Mouse (Mus musculus) cortical plate, adult 2 months (tissue): ENCODE results near the gene Hacd3. TPM values are rescaled to one million over a fixed set of nuclear protein-coding genes. Genes with fewer than 3 reads are reported as not detected.
A peak's percentile ranks its signal among the peaks of the same experiment; 100 is the strongest.
"Not testable (repeated sequence)": the region's sequence is repeated elsewhere in the genome, so short reads cannot be mapped to it uniquely, and the experiment has no call there.

Experiments used
- H3K27ac ChIP-seq: fragments of 200-500 bp; 2 replicates; pipeline ENCODE4 v1.5.1; 2012; ENCODE audit warnings: low read length, control low read depth, inconsistent platforms; ENCODE audit not compliant: insufficient read depth
- H3K4me1 ChIP-seq: fragments of 200-500 bp; 2 replicates; pipeline ENCODE4 v1.6.1; 2011; ENCODE audit warnings: low read length; ENCODE audit not compliant: control insufficient read depth, insufficient read depth
- H3K4me3 ChIP-seq: fragments of 200-500 bp; 2 replicates; pipeline ENCODE4 v1.5.1; 2011; ENCODE audit warnings: mild to moderate bottlenecking, low read length, control low read depth; ENCODE audit not compliant: insufficient read depth
- CTCF ChIP-seq: fragments of 200-500 bp; IDR thresholded peaks from 2 replicates; pipeline ENCODE4 v1.5.1; 2011; ENCODE audit warnings: mild to moderate bottlenecking, control low read depth, low read length; ENCODE audit not compliant: insufficient read depth; ENCODE audit errors: extremely low read depth
- POLR2A ChIP-seq: fragments of 200-500 bp; IDR thresholded peaks from 2 replicates; pipeline ENCODE4 v1.6.1; 2011; ENCODE audit warnings: mild to moderate bottlenecking, low read length, control low read depth; ENCODE audit not compliant: insufficient read depth; ENCODE audit errors: extremely low read depth
- polyA plus RNA-seq: library from polyadenylated mRNA; depleted of rRNA; stranded (reverse); fragments of >200 nt; gene quantifications from 2 replicates; pipeline ENCODE4 v1.2.3, GENCODE M21; 2012

Hacd3 gene
- polyA plus RNA-seq, 1 experiment, result 138 TPM

DNA sequence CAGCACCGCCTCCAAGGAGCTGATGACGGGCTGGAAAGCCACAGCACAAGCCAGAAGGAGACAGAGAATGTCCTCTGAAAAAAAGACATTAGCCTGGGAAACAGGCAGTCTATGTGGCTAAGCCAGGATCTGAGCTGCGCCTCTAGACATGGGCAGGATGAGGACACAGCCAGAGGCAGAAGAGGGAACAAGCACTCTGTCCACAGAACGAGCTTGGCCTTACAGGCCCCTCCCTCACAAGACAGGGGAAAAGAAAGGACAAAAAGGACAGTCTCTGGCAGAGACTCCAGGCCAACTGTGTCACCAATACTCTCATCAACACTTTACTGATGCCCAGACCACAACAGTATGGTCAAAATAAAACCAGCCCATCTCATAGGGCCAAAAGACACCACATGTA is 20.0 kb downstream of the Hacd3 start:
- H3K4me1 ChIP-seq, result peaks cover under 1% of the 10 kb centered on the region; the same call in 1 of the 2 replicates
- no peak overlapping the region for H3K4me3 ChIP-seq
- no peak overlapping the region for H3K27ac ChIP-seq
- TF ChIP-seq CTCF (no peak), POLR2A (no peak)

DNA sequence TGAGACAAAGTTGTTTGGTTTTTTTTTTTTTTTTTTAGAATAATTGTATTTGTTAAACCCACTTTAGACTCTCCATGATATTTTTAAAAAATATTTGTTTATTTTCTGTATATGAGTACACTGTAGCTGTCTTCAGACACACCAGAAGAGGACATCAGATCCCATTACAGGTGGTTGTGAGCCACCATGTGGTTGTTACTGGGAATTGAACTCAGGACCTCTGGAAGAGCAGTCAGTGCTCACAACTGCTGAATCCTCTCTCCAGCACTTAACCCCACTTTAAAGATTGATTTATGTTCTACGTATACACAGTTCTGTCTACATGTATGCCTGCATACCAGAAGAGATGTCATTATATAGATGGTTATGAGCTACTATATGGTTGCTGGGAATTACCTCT is 26.0 kb downstream of the Hacd3 start:
- not testable (repeated sequence) for H3K4me1 ChIP-seq, H3K4me3 ChIP-seq, H3K27ac ChIP-seq

- H3K4me1 ChIP-seq, result peaks cover 2% of the 10 kb centered on the region; the same call in 1 of the 2 replicates
- H3K4me3 ChIP-seq, result no peak overlapping the region
- TF ChIP-seq POLR2A (no peak), CTCF (no peak)
- no peak overlapping the region for H3K27ac ChIP-seq
Measured at GRCm38 (mm10) chr9:64990291-64990690, 31.2 kb downstream of the Hacd3 start.

DNA sequence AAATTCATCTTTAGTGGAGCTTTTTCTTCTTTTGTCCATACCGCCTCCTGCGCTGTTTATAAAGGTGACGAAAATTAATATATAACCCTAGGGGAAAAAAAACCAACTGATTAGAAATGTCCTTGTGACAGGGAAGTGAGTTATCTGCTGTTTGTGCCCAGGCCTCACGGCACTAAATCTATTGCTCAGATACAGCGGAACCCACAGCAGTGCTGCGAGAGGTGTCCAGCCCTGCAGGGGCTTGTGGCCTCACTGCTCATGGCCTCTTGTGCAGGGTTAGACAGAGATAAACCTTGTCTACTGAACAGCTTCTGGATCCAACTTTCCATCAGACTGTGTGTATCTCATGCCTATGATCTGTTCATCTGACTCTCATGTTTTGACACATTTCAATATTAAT is 33.0 kb downstream of the Hacd3 start:
- Histone ChIP-seq H3K27ac (no peak overlapping the region), H3K4me3 (no peak overlapping the region), H3K4me1 (peaks cover 2% of the 10 kb centered on the region; the same call in 1 of the 2 replicates)
- TF ChIP-seq POLR2A, result no peak
- no peak for TF ChIP-seq CTCF

- Histone ChIP-seq H3K4me1 (peaks cover 2% of the 10 kb centered on the region; the same call in 1 of the 2 replicates), H3K27ac (no peak overlapping the region), H3K4me3 (no peak overlapping the region)
- no peak for TF ChIP-seq POLR2A
- TF ChIP-seq CTCF, result no peak
Measured at GRCm38 (mm10) chr9:64987651-64988050, 33.8 kb downstream of the Hacd3 start.

GRCm38 (mm10) chr9:64985807-64986206 is 35.7 kb downstream of the Hacd3 start:
- H3K27ac ChIP-seq, result no peak overlapping the region
- TF ChIP-seq POLR2A, result no peak
- TF ChIP-seq CTCF, result no peak
- H3K4me1 ChIP-seq, result peaks cover 2% of the 10 kb centered on the region; the same call in 1 of the 2 replicates
- no peak overlapping the region for H3K4me3 ChIP-seq

DNA sequence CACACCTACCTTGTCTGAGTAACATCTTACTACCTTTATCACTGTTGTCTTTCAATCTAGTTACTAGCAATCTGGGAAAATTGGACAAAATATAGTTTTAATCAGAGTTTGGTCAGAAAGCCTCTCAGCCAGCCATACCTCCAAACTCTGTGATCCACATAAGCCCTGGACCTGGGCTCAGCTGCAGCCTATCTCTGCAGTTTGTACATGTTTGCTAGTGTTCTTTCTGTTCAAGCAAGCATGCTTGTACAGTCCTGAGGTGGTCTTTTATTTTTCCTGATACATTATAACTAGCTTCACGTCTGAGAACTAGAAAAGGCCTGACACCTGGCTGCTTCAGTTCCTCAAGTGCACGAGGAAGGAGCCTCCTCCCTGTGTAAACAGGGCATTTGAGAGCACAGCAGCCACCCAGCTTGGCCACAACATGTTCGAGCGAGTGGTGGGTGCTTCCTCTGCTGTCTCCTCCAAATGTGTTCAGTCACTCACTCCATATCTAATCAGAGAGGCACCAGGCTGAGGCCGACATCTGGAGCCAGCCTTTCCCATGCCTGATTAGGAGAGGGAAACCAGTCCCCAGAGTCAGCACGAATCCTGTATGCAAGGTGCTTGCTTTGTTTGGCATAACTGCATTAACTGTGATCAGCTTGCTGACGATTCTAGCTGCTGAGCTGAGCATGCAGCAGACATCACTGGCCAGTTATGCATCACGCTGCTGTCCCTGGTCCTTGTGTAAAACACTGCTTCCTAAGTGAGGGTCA is 36.3 kb downstream of the Hacd3 start:
- Histone ChIP-seq H3K27ac (no peak overlapping the region), H3K4me1 (peaks cover 2% of the 10 kb centered on the region; the same call in 1 of the 2 replicates)
- TF ChIP-seq POLR2A, result no peak
- no peak for TF ChIP-seq CTCF

DNA sequence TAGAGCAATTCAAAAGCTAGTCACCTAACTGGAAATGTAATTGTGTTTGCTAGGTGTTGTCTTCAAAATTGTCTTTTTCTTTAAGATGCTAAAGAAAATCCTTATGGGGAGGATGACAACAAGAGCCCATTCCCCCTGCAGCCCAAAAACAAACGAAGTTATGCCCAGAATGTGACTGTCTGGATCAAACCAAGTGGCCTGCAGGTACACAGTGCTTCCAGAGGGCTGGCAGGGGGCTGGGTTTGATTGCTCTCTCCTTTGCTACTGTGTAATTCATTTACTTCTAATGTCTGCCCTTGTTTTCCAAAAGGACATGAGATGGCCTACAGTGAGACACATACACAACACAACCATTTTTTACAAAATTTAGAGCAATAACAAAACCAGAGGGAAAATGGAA is 39.6 kb downstream of the Hacd3 start:
- no peak for TF ChIP-seq CTCF
- no peak for TF ChIP-seq POLR2A
- no peak overlapping the region for H3K27ac ChIP-seq
- no peak overlapping the region for H3K4me3 ChIP-seq
- H3K4me1 ChIP-seq, result no peaks in the 10 kb centered on the region

More for the DNA sequence above, 36.3 kb downstream of the Hacd3 start:
- H3K4me3 ChIP-seq, result no peak overlapping the region

DNA sequence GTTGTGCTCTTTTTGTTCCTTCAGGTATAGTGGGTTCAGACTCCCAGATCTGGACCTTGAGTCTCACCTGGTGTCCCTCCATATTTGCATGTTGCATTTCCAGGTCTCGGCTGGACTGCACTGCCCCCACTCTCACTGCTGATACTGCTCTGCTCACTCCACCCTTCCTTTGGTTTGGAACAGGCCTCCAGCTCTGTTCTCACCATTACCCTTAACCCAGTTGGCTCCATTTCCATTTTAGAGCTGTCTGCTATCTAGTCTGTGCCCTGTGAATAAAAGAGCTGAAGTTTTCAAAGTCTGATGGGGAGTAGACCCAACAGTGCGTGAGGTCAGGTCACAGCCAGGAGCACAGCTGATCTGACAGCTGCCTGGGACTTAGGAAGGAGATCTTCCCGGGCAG is 40.9 kb downstream of the Hacd3 start:
- no peak for TF ChIP-seq POLR2A
- no peak for TF ChIP-seq CTCF
- Histone ChIP-seq H3K27ac (no peak overlapping the region), H3K4me3 (no peak overlapping the region), H3K4me1 (no peaks in the 10 kb centered on the region)

GRCm38 (mm10) chr9:64960978-64961320 is 60.5 kb downstream of the Hacd3 start:
- Histone ChIP-seq H3K27ac (peak overlapping the region; percentile 77; the same call in 1 of the 2 replicates), H3K4me1 (no peaks in the 10 kb centered on the region; the same call in none of the 2 replicates), H3K4me3 (peak overlapping the region; percentile 55)
- TF ChIP-seq POLR2A (no peak), CTCF (no peak)
